Mouse (Mus musculus) heart, embryonic 15.5 days (tissue): ENCODE results near the gene Pbxip1. TPM values are rescaled to one million over a fixed set of nuclear protein-coding genes. Genes with fewer than 3 reads are reported as not detected.

ENCODE experiments used
- ATAC-seq: fragments of 200-750 bp; cut with Nextera tagmentation; replicated peaks from 2 replicates; pipeline ENCODE4 v1.8.0; 2017; ENCODE audit warnings: low read depth, moderate TSS enrichment; ENCODE audit not compliant: insufficient number of reproducible peaks, insufficient read depth, low FRiP score
- H3K27ac ChIP-seq: fragments of 300-500 bp; sonication (generic); 2 replicates; pipeline ENCODE4 v1.5.1; 2015; ENCODE audit warnings: mild to moderate bottlenecking, inconsistent platforms
- H3K27me3 ChIP-seq: fragments of 300-500 bp; sonication (generic); 2 replicates; pipeline ENCODE4 v1.6.1; 2015; ENCODE audit warnings: inconsistent platforms
- H3K36me3 ChIP-seq: fragments of 300-500 bp; sonication (generic); 2 replicates; pipeline ENCODE4 v1.6.1; 2015; ENCODE audit warnings: mild to moderate bottlenecking, inconsistent platforms
- H3K4me1 ChIP-seq: fragments of 300-500 bp; sonication (generic); replicated peaks from 2 replicates; pipeline ENCODE4 v1.6.1; 2015; ENCODE audit warnings: inconsistent platforms
- H3K4me2 ChIP-seq: fragments of 300-500 bp; sonication (generic); 2 replicates; pipeline ENCODE4 v1.6.1; 2015; ENCODE audit warnings: inconsistent platforms, mild to moderate bottlenecking, moderate library complexity
- H3K4me3 ChIP-seq: fragments of 300-500 bp; sonication (generic); 2 replicates; pipeline ENCODE4 v1.5.1; 2015; ENCODE audit warnings: mild to moderate bottlenecking, inconsistent platforms
- H3K9ac ChIP-seq: fragments of 300-500 bp; sonication (generic); 2 replicates; pipeline ENCODE4 v1.6.1; 2015; ENCODE audit warnings: mild to moderate bottlenecking, inconsistent platforms
- H3K9me3 ChIP-seq: fragments of 300-500 bp; sonication (generic); replicated peaks from 2 replicates; pipeline ENCODE4 v1.6.1; 2016; ENCODE audit warnings: inconsistent platforms
- WGBS: fragments of 180-500 bp; shearing (Covaris S2); methylation state at CpG from one replicate; pipeline ENCODE4 v1.1.7; 2015; ENCODE audit warnings: mixed read lengths; 5-methylcytosine and 5-hydroxymethylcytosine counted together
- polyA plus RNA-seq: library from polyadenylated mRNA; unstranded; fragments of >200 nt; fragmentation: Nextera tagmentation; extraction: Ambion mirVana; gene quantifications from 2 replicates; pipeline ENCODE4 v1.2.1, GENCODE M21; 2015

Pbxip1 gene
- polyA plus RNA-seq: 62.4 and 64.7 TPM in 2 replicates

- no peaks in the 10 kb centered on the region for H3K9me3 ChIP-seq
- ATAC-seq: peak; percentile 66
- H3K4me3 ChIP-seq: peak within 1 kb of the TSS; percentile 60
- peaks cover 29% of the 10 kb centered on the region for H3K36me3 ChIP-seq
- peak within 1 kb of the TSS; percentile 70 for H3K4me2 ChIP-seq
- no peaks in the 10 kb centered on the region for H3K27me3 ChIP-seq
- peaks cover 35% of the 10 kb centered on the region for H3K4me1 ChIP-seq
- peak within 1 kb of the TSS; percentile 76 for H3K27ac ChIP-seq
- 3% methylated on average over 16 of the region's 16 CpGs for WGBS
- H3K9ac ChIP-seq: peak within 1 kb of the TSS; percentile 66
These were observed at the start of gene Pbxip1 for GRCm38 (mm10) chr3:89436176-89437113. Pbxip1 (plus strand) TSS chr3:89436706.

- no peak overlapping the region for H3K9ac ChIP-seq
- no peak overlapping the region for H3K27ac ChIP-seq
- no peak overlapping the region for H3K4me2 ChIP-seq
- H3K9me3 ChIP-seq: no peaks in the 10 kb centered on the region
- no peaks in the 10 kb centered on the region for H3K27me3 ChIP-seq
- no peaks in the 10 kb centered on the region for H3K36me3 ChIP-seq
- no peak for ATAC-seq
- WGBS: 83% methylated on average over 11 of the region's 11 CpGs
- H3K4me1 ChIP-seq: peaks cover 41% of the 10 kb centered on the region
- H3K4me3 ChIP-seq: no peak overlapping the region
These were observed 48.9 kb upstream of the Pbxip1 start for GRCm38 (mm10) chr3:89387632-89388031.

GRCm38 (mm10) chr3:89388134-89388881 lies 48.2 kb upstream of the Pbxip1 start:
- ATAC-seq: no peak
- H3K4me3 ChIP-seq: no peak overlapping the region
- no peak overlapping the region for H3K4me2 ChIP-seq
- no peaks in the 10 kb centered on the region for H3K9me3 ChIP-seq
- H3K27ac ChIP-seq: no peak overlapping the region
- peaks cover 41% of the 10 kb centered on the region for H3K4me1 ChIP-seq
- no peaks in the 10 kb centered on the region for H3K27me3 ChIP-seq
- H3K36me3 ChIP-seq: no peaks in the 10 kb centered on the region
- WGBS: 73% methylated on average over 11 of the region's 11 CpGs
- H3K9ac ChIP-seq: no peak overlapping the region

GRCm38 (mm10) chr3:89388901-89389740 lies 47.4 kb upstream of the Pbxip1 start:
- no peak overlapping the region for H3K9ac ChIP-seq
- H3K36me3 ChIP-seq: no peaks in the 10 kb centered on the region
- 62% methylated on average over 6 of the region's 6 CpGs for WGBS
- no peaks in the 10 kb centered on the region for H3K27me3 ChIP-seq
- ATAC-seq: no peak
- no peak overlapping the region for H3K4me3 ChIP-seq
- H3K4me1 ChIP-seq: peaks cover 41% of the 10 kb centered on the region
- H3K27ac ChIP-seq: no peak overlapping the region
- H3K9me3 ChIP-seq: no peaks in the 10 kb centered on the region
- no peak overlapping the region for H3K4me2 ChIP-seq

- Histone ChIP-seq H3K36me3 (no peaks in the 10 kb centered on the region), H3K9ac (no peak overlapping the region), H3K9me3 (no peaks in the 10 kb centered on the region), H3K4me2 (peak overlapping the region; percentile 96), H3K27ac (peak overlapping the region; percentile 80), H3K4me3 (no peak overlapping the region), H3K27me3 (no peaks in the 10 kb centered on the region), H3K4me1 (peaks cover 41% of the 10 kb centered on the region)
- 26% methylated on average over 5 of the region's 5 CpGs for WGBS
- ATAC-seq: no peak
These were observed 46.4 kb upstream of the Pbxip1 start for GRCm38 (mm10) chr3:89390111-89390515.

GRCm38 (mm10) chr3:89390699-89391662 lies 45.5 kb upstream of the Pbxip1 start:
- 12% methylated on average over 19 of the region's 19 CpGs for WGBS
- no peaks in the 10 kb centered on the region for H3K9me3 ChIP-seq
- H3K4me1 ChIP-seq: peaks cover 48% of the 10 kb centered on the region

GRCm38 (mm10) chr3:89391663-89392511 lies 44.6 kb upstream of the Pbxip1 start:
- under 1% methylated on average over 54 of the region's 56 CpGs for WGBS

More at GRCm38 (mm10) chr3:89390699-89391662, 45.5 kb upstream of the Pbxip1 start:
- Histone ChIP-seq H3K36me3 (no peaks in the 10 kb centered on the region), H3K4me2 (peak overlapping the region; percentile 96), H3K9ac (peak overlapping the region; percentile 68), H3K4me3 (peak overlapping the region; percentile 73), H3K27me3 (no peaks in the 10 kb centered on the region), H3K27ac (peak overlapping the region; percentile 80)
- ATAC-seq: no peak

GRCm38 (mm10) chr3:89392871-89393311 lies 43.6 kb upstream of the Pbxip1 start:
- H3K4me2 ChIP-seq: peak overlapping the region; percentile 96
- H3K9me3 ChIP-seq: no peaks in the 10 kb centered on the region
- under 1% methylated on average over 23 of the region's 24 CpGs for WGBS
- H3K9ac ChIP-seq: peak overlapping the region; percentile 68
- H3K4me1 ChIP-seq: peaks cover 56% of the 10 kb centered on the region
- no peak for ATAC-seq
- no peaks in the 10 kb centered on the region for H3K27me3 ChIP-seq
- no peaks in the 10 kb centered on the region for H3K36me3 ChIP-seq
- peak overlapping the region; percentile 73 for H3K4me3 ChIP-seq
- H3K27ac ChIP-seq: peak overlapping the region; percentile 80

More at GRCm38 (mm10) chr3:89391663-89392511, 44.6 kb upstream of the Pbxip1 start:
- H3K9ac ChIP-seq: peak overlapping the region; percentile 68
- no peak for ATAC-seq
- H3K27me3 ChIP-seq: no peaks in the 10 kb centered on the region
- peak overlapping the region; percentile 73 for H3K4me3 ChIP-seq
- peak overlapping the region; percentile 80 for H3K27ac ChIP-seq
- H3K9me3 ChIP-seq: no peaks in the 10 kb centered on the region
- no peaks in the 10 kb centered on the region for H3K36me3 ChIP-seq
- peaks cover 57% of the 10 kb centered on the region for H3K4me1 ChIP-seq
- H3K4me2 ChIP-seq: peak overlapping the region; percentile 96

GRCm38 (mm10) chr3:89393605-89394004 lies 42.9 kb upstream of the Pbxip1 start:
- Histone ChIP-seq H3K4me3 (peak overlapping the region; percentile 73), H3K4me2 (peak overlapping the region; percentile 96), H3K27ac (peak overlapping the region; percentile 94), H3K9ac (peak overlapping the region; percentile 63), H3K27me3 (no peaks in the 10 kb centered on the region), H3K9me3 (no peaks in the 10 kb centered on the region), H3K36me3 (no peaks in the 10 kb centered on the region), H3K4me1 (peaks cover 53% of the 10 kb centered on the region)
- peak; percentile 94 for ATAC-seq
- under 1% methylated on average over 15 of the region's 15 CpGs for WGBS
